Mouse (Mus musculus): ENCODE data around the gene Zfp773. TPM values are rescaled to one million over a fixed set of nuclear protein-coding genes. Genes with fewer than 3 reads are reported as not detected.

The Zfp773 gene
- polyA plus RNA-seq, 1 experiment from 2014 or later, result 12.1 TPM

Other genes starting within 250 kb of the Zfp773 start
- gene Aurkc, start 141.5 kb downstream of the Zfp773 start, polyA plus RNA-seq (2016; fragmentation: Nextera tagmentation; extraction: Ambion mirVana), result not detected in 2 replicates
- gene Zfp954, start 15.3 kb downstream of the Zfp773 start, polyA plus RNA-seq (2016; fragmentation: Nextera tagmentation; extraction: Ambion mirVana), result 15.7 and 17.2 TPM in 2 replicates
- gene Zfp418, start 34.6 kb upstream of the Zfp773 start, polyA plus RNA-seq (2016; fragmentation: Nextera tagmentation; extraction: Ambion mirVana), result 3.3 and 3.9 TPM in 2 replicates
- 9.4 and 9.7 TPM in 2 replicates for gene Zfp772, start 73.2 kb upstream of the Zfp773 start, polyA plus RNA-seq (2016; fragmentation: Nextera tagmentation; extraction: Ambion mirVana)
- 0.37 and 0.65 TPM in 2 replicates for gene Vmn2r29, start 110.6 kb upstream of the Zfp773 start, polyA plus RNA-seq (2016; fragmentation: Nextera tagmentation; extraction: Ambion mirVana)
- gene Gm45844, start 141.5 kb upstream of the Zfp773 start, polyA plus RNA-seq (2016; fragmentation: Nextera tagmentation; extraction: Ambion mirVana), result 3.3 and 3.8 TPM in 2 replicates
- gene Clcn4, start 164.1 kb upstream of the Zfp773 start, polyA plus RNA-seq (2016; fragmentation: Nextera tagmentation; extraction: Ambion mirVana), result 90.2 and 90.9 TPM in 2 replicates
- not detected in 2 replicates for gene Vmn2r30, start 200.9 kb upstream of the Zfp773 start, polyA plus RNA-seq (2016; fragmentation: Nextera tagmentation; extraction: Ambion mirVana)
- gene Gm45783, start 237.8 kb upstream of the Zfp773 start, polyA plus RNA-seq (2016; fragmentation: Nextera tagmentation; extraction: Ambion mirVana), result not detected in 2 replicates

Data from midbrain, embryonic 12.5 days (tissue).